Mouse (Mus musculus) NIH3T3 (cell line): Measurements from ENCODE around the gene Rbfox1.

Source experiments
- DNase-seq: peaks from one replicate; pipeline ENCODE4 v3.0.0-alpha.2; 2012; ENCODE audit warnings: low read depth

Gene Rbfox1

GRCm38 (mm10) chr16:5992045-5993011, 107.2 kb downstream of the Rbfox1 start:
- DNase-seq: no peak

GRCm38 (mm10) chr16:5997136-5997535, 112.0 kb downstream of the Rbfox1 start:
- no peak for DNase-seq

GRCm38 (mm10) chr16:5997651-5998050, 112.5 kb downstream of the Rbfox1 start:
- no peak for DNase-seq

GRCm38 (mm10) chr16:6000016-6000415, 114.9 kb downstream of the Rbfox1 start:
- no peak for DNase-seq

- no peak for DNase-seq
Observed at GRCm38 (mm10) chr16:6006996-6007395, 121.8 kb downstream of the Rbfox1 start.

- DNase-seq: no peak
Observed at GRCm38 (mm10) chr16:6012853-6013252, 127.7 kb downstream of the Rbfox1 start.

GRCm38 (mm10) chr16:6018639-6019038, 133.5 kb downstream of the Rbfox1 start:
- peak; percentile 72 for DNase-seq

GRCm38 (mm10) chr16:6019361-6019760, 134.2 kb downstream of the Rbfox1 start:
- DNase-seq: no peak

- no peak for DNase-seq
Observed at GRCm38 (mm10) chr16:6031280-6031679, 146.1 kb downstream of the Rbfox1 start.

- no peak for DNase-seq
Observed at GRCm38 (mm10) chr16:6032563-6032962, 147.4 kb downstream of the Rbfox1 start.

- DNase-seq: no peak
Observed at GRCm38 (mm10) chr16:6034876-6035275, 149.7 kb downstream of the Rbfox1 start.

GRCm38 (mm10) chr16:6037009-6037408, 151.9 kb downstream of the Rbfox1 start:
- DNase-seq: no peak

GRCm38 (mm10) chr16:6042766-6043165, 157.6 kb downstream of the Rbfox1 start:
- no peak for DNase-seq

GRCm38 (mm10) chr16:6048601-6049000, 163.4 kb downstream of the Rbfox1 start:
- no peak for DNase-seq

GRCm38 (mm10) chr16:6062495-6062894, 177.3 kb downstream of the Rbfox1 start:
- no peak for DNase-seq

- no peak for DNase-seq
Observed at GRCm38 (mm10) chr16:6065481-6065880, 180.3 kb downstream of the Rbfox1 start.

- DNase-seq: no peak
Observed at GRCm38 (mm10) chr16:6075442-6076050, 190.4 kb downstream of the Rbfox1 start.

GRCm38 (mm10) chr16:6079017-6079416, 193.9 kb downstream of the Rbfox1 start:
- no peak for DNase-seq

GRCm38 (mm10) chr16:6084701-6085365, 199.7 kb downstream of the Rbfox1 start:
- no peak for DNase-seq

GRCm38 (mm10) chr16:6086200-6086599, 201.0 kb downstream of the Rbfox1 start:
- no peak for DNase-seq

- peak; percentile 3 for DNase-seq
Observed at GRCm38 (mm10) chr16:6091326-6092123, 206.4 kb downstream of the Rbfox1 start.
